Mouse (Mus musculus) limb, embryonic 14.5 days (tissue): ENCODE measurements at regions not wholly inside any gene's neighbourhood (a gene's known extent, or its start where the extent isn't known, plus 50 kb on each side); places are given as distances from the start of the nearest gene placed in this dataset.

Experiments
- ATAC-seq: fragments of 200-750 bp; cut with Nextera tagmentation; 2 replicates; pipeline ENCODE4 v1.8.0; 2017; ENCODE audit warnings: low read depth, moderate number of reproducible peaks, moderate TSS enrichment; ENCODE audit not compliant: low FRiP score
- DNase-seq: peaks from one replicate; pipeline ENCODE4 v3.0.0-alpha.2; 2015; ENCODE audit warnings: low spot score
- H3K27ac ChIP-seq: fragments of 300-500 bp; sonication (generic); replicated peaks from 2 replicates; pipeline ENCODE4 v1.5.1; 2014; ENCODE audit warnings: low read depth, mild to moderate bottlenecking, low read length, moderate library complexity, mixed read lengths
- H3K27me3 ChIP-seq: fragments of 300-500 bp; sonication (generic); 2 replicates; pipeline ENCODE4 v1.6.1; 2014; ENCODE audit warnings: low read length, mixed read lengths; ENCODE audit not compliant: control insufficient read depth, insufficient read depth
- H3K36me3 ChIP-seq: fragments of 300-500 bp; sonication (generic); 2 replicates; pipeline ENCODE4 v1.6.1; 2014; ENCODE audit warnings: mild to moderate bottlenecking, low read length, moderate library complexity, mixed read lengths; ENCODE audit not compliant: control insufficient read depth, insufficient read depth
- H3K4me1 ChIP-seq: fragments of 300-500 bp; sonication (generic); 2 replicates; pipeline ENCODE4 v1.6.1; 2014; ENCODE audit warnings: antibody characterized with exemption, low read length, mixed read lengths; ENCODE audit not compliant: control insufficient read depth, insufficient read depth
- H3K4me2 ChIP-seq: fragments of 300-500 bp; sonication (generic); replicated peaks from 2 replicates; pipeline ENCODE4 v1.6.1; 2014; ENCODE audit warnings: low read depth, mild to moderate bottlenecking, low read length, moderate library complexity; ENCODE audit not compliant: severe bottlenecking
- H3K4me3 ChIP-seq: fragments of 300-500 bp; sonication (generic); replicated peaks from 2 replicates; pipeline ENCODE4 v1.5.1; 2014; ENCODE audit warnings: low read length
- H3K9ac ChIP-seq: fragments of 300-500 bp; sonication (generic); 2 replicates; pipeline ENCODE4 v1.6.1; 2014; ENCODE audit warnings: mild to moderate bottlenecking, low read depth, low read length, moderate library complexity; ENCODE audit not compliant: severe bottlenecking
- H3K9me3 ChIP-seq: fragments of 300-500 bp; sonication (generic); 2 replicates; pipeline ENCODE4 v1.6.1; 2016; ENCODE audit warnings: low read length; ENCODE audit not compliant: control insufficient read depth
- POLR2A ChIP-seq: fragments of 200-500 bp; IDR thresholded peaks from 2 replicates; pipeline ENCODE4 v1.8.0; 2012; ENCODE audit warnings: inconsistent platforms, mild to moderate bottlenecking, moderate library complexity, borderline replicate concordance; ENCODE audit not compliant: insufficient read depth, insufficient read length; ENCODE audit errors: extremely low read depth
- WGBS: fragments of 180-500 bp; shearing (Covaris S2); extraction: QIAGEN DNeasy Blood & Tissue Kit; methylation state at CpG from one replicate; pipeline ENCODE4 v1.1.7; 2014; 5-methylcytosine and 5-hydroxymethylcytosine counted together

GRCm38 (mm10) chr16:24056885-24057531 lies 68.4 kb upstream of the Bcl6 start:
- no peak for ATAC-seq
- no peaks in the 10 kb centered on the region for H3K27me3 ChIP-seq
- 37% methylated on average over 11 of the region's 11 CpGs for WGBS

DNA sequence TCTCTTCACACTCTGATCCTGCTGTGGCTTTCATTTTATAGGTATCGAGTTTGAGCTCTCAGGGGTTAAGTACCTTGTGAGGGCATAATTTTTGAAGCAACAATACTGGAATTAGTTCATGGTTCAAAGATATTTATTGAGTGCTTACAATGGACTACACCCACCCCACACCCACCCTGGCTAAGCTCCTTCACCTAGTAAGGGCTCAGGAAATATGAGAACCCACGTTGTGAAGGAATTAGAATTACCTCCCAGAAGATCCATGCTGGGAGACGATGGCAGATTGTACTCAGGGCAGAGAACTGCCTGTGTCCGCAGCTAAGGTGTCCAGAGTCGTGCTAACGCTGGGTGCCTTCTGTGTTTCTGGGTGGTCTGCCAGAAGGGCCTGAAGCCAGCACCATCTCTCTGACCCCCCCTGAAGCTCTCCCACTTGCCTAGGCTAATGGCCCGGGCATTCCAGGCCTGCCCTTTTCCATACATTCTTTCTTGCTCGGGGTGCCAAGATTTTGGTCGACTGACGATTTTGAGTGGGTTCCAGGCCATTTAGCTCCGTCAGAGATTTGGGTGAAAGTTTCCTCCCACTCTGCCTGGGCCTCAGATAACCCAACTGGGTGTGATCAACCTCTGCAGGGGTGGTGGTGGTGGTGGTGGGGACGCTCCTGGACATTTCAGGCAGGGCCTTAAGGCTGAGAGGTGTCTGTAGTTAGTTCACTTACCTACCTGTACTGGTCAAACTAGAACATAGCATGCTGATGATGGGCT lies 67.7 kb upstream of the Bcl6 start:
- Histone ChIP-seq H3K27me3 (no peaks in the 10 kb centered on the region), H3K9me3 (no peaks in the 10 kb centered on the region), H3K4me1 (peaks cover 13% of the 10 kb centered on the region), H3K4me3 (no peak overlapping the region), H3K9ac (no peak overlapping the region), H3K36me3 (no peaks in the 10 kb centered on the region), H3K27ac (peak overlapping the region; percentile 41; the same call in 1 of the 2 replicates), H3K4me2 (no peak overlapping the region)
- no peak for TF ChIP-seq POLR2A
- ATAC-seq, result peak; percentile 34
- 36% methylated on average over 12 of the region's 12 CpGs for WGBS
- DNase-seq, result peak; percentile 27

More at GRCm38 (mm10) chr16:24056885-24057531, 68.4 kb upstream of the Bcl6 start:
- H3K4me1 ChIP-seq, result peaks cover 13% of the 10 kb centered on the region
- no peak overlapping the region for H3K4me2 ChIP-seq
- TF ChIP-seq POLR2A, result no peak
- H3K9ac ChIP-seq, result no peak overlapping the region
- no peak overlapping the region for H3K4me3 ChIP-seq
- H3K27ac ChIP-seq, result no peak overlapping the region
- no peaks in the 10 kb centered on the region for H3K36me3 ChIP-seq
- H3K9me3 ChIP-seq, result no peaks in the 10 kb centered on the region
- DNase-seq, result peak; percentile 67

GRCm38 (mm10) chr16:24054293-24054692 lies 65.6 kb upstream of the Bcl6 start:
- H3K27ac ChIP-seq, result no peak overlapping the region
- WGBS, result 92% methylated on average over 3 of the region's 3 CpGs

GRCm38 (mm10) chr16:24053403-24053802 lies 64.8 kb upstream of the Bcl6 start:
- 66% methylated on average over 10 of the region's 10 CpGs for WGBS
- H3K9me3 ChIP-seq, result no peaks in the 10 kb centered on the region
- no peak for TF ChIP-seq POLR2A
- no peaks in the 10 kb centered on the region for H3K27me3 ChIP-seq
- DNase-seq (no peak), ATAC-seq (no peak)
- no peaks in the 10 kb centered on the region for H3K36me3 ChIP-seq
- H3K4me2 ChIP-seq, result no peak overlapping the region
- H3K4me3 ChIP-seq, result no peak overlapping the region
- peaks cover 13% of the 10 kb centered on the region for H3K4me1 ChIP-seq
- no peak overlapping the region for H3K27ac ChIP-seq
- no peak overlapping the region for H3K9ac ChIP-seq

More at GRCm38 (mm10) chr16:24054293-24054692, 65.6 kb upstream of the Bcl6 start:
- Histone ChIP-seq H3K4me2 (no peak overlapping the region), H3K9ac (no peak overlapping the region), H3K4me1 (peaks cover 13% of the 10 kb centered on the region), H3K27me3 (no peaks in the 10 kb centered on the region), H3K36me3 (no peaks in the 10 kb centered on the region), H3K9me3 (no peaks in the 10 kb centered on the region), H3K4me3 (no peak overlapping the region)
- TF ChIP-seq POLR2A, result no peak
- ATAC-seq, result no peak
- no peak for DNase-seq

- no peaks in the 10 kb centered on the region for H3K36me3 ChIP-seq
- no peak overlapping the region for H3K27ac ChIP-seq
- DNase-seq (no peak), ATAC-seq (no peak)
- H3K4me3 ChIP-seq, result no peak overlapping the region
- H3K9me3 ChIP-seq, result no peaks in the 10 kb centered on the region
- H3K9ac ChIP-seq, result no peak overlapping the region
- no peak overlapping the region for H3K4me2 ChIP-seq
- H3K4me1 ChIP-seq, result no peaks in the 10 kb centered on the region
- WGBS, result 75% methylated on average over 10 of the region's 10 CpGs
- no peak for TF ChIP-seq POLR2A
- no peaks in the 10 kb centered on the region for H3K27me3 ChIP-seq
Observed at GRCm38 (mm10) chr16:24050856-24051640, 62.4 kb upstream of the Bcl6 start.
